Mouse (Mus musculus) stomach, postnatal 0 days (tissue): ENCODE results near the gene Fmod. TPM values are rescaled to one million over a fixed set of nuclear protein-coding genes. Genes with fewer than 3 reads are reported as not detected.

Source experiments
- ATAC-seq: fragments of 200-750 bp; cut with Nextera tagmentation; 2 replicates; pipeline ENCODE4 v1.8.0; 2017; ENCODE audit not compliant: low FRiP score, low TSS enrichment
- DNase-seq: peaks from one replicate; pipeline ENCODE4 v3.0.0-alpha.2; 2016; ENCODE audit warnings: low spot score
- H3K27ac ChIP-seq: fragments of 300-500 bp; sonication (generic); replicated peaks from 2 replicates; pipeline ENCODE4 v1.5.1; 2014; ENCODE audit warnings: mild to moderate bottlenecking, control low read depth
- H3K27me3 ChIP-seq: fragments of 300-500 bp; sonication (generic); 2 replicates; pipeline ENCODE4 v1.6.1; 2014; ENCODE audit warnings: low read length; ENCODE audit not compliant: control insufficient read depth, insufficient read depth
- H3K36me3 ChIP-seq: fragments of 300-500 bp; sonication (generic); 2 replicates; pipeline ENCODE4 v1.6.1; 2014; ENCODE audit warnings: low read length, mixed read lengths; ENCODE audit not compliant: control insufficient read depth, insufficient read depth
- H3K4me1 ChIP-seq: fragments of 300-500 bp; sonication (generic); replicated peaks from 2 replicates; pipeline ENCODE4 v1.6.1; 2014; ENCODE audit warnings: antibody characterized with exemption; ENCODE audit not compliant: control insufficient read depth, insufficient read depth
- H3K4me2 ChIP-seq: fragments of 300-500 bp; sonication (generic); replicated peaks from 2 replicates; pipeline ENCODE4 v1.6.1; 2014; ENCODE audit warnings: low read depth, mild to moderate bottlenecking, control low read depth, moderate library complexity
- H3K4me3 ChIP-seq: fragments of 300-500 bp; sonication (generic); 2 replicates; pipeline ENCODE4 v1.5.1; 2014; ENCODE audit warnings: low read depth, low read length, control low read depth
- H3K9ac ChIP-seq: fragments of 300-500 bp; sonication (generic); 2 replicates; pipeline ENCODE4 v1.6.1; 2014; ENCODE audit warnings: mild to moderate bottlenecking, low read length, control low read depth, mixed read lengths
- H3K9me3 ChIP-seq: fragments of 300-500 bp; sonication (generic); 2 replicates; pipeline ENCODE4 v1.6.1; 2016; ENCODE audit warnings: low read length; ENCODE audit not compliant: control insufficient read depth
- CTCF ChIP-seq: IDR thresholded peaks from 2 replicates; pipeline ENCODE4 v1.5.1; 2016; ENCODE audit warnings: antibody characterized with exemption, low read depth, mild to moderate bottlenecking, moderate library complexity
- EP300 ChIP-seq: optimal IDR thresholded peaks from 2 replicates; pipeline ENCODE3; 2016; ENCODE audit warnings: antibody characterized with exemption
- WGBS: fragments of 180-500 bp; shearing (Covaris S2); extraction: QIAGEN DNeasy Blood & Tissue Kit; methylation state at CpG from one replicate; pipeline ENCODE4 v1.1.7; 2014; 5-methylcytosine and 5-hydroxymethylcytosine counted together
- polyA plus RNA-seq: library from polyadenylated mRNA; unstranded; fragments of >200 nt; fragmentation: Nextera tagmentation; extraction: Ambion mirVana; gene quantifications from 2 replicates; pipeline ENCODE4 v1.2.1, GENCODE M21; 2015

Fmod gene
- 7.9 and 9.0 TPM in 2 replicates for polyA plus RNA-seq

GRCm38 (mm10) chr1:134037172-134037571 is at the start of gene Fmod:
Gene Fmod, plus strand, starts transcription at chr1:134037254.
- DNase-seq (no peak), ATAC-seq (peak; percentile 40; the same call in 1 of the 2 replicates)
- H3K9ac ChIP-seq, result no peak within 1 kb of the TSS; the same call in 1 of the 2 replicates
- H3K9me3 ChIP-seq, result no peaks in the 10 kb centered on the region
- 0 out of 2 replicates have a peak, but pooled peaks cover under 1% of the 10 kb centered on the region for H3K4me1 ChIP-seq
- H3K4me2 ChIP-seq, result no peak within 1 kb of the TSS
- no peaks in the 10 kb centered on the region for H3K27me3 ChIP-seq
- H3K36me3 ChIP-seq, result no peaks in the 10 kb centered on the region
- H3K27ac ChIP-seq, result no peak within 1 kb of the TSS
- H3K4me3 ChIP-seq, result no peak within 1 kb of the TSS
- TF ChIP-seq CTCF (no peak), EP300 (no peak)
- WGBS, result 20% methylated on average over 9 of the region's 9 CpGs

- Histone ChIP-seq H3K4me3 (no peak overlapping the region), H3K9ac (no peak overlapping the region), H3K27ac (no peak overlapping the region), H3K9me3 (no peaks in the 10 kb centered on the region), H3K36me3 (no peaks in the 10 kb centered on the region), H3K4me2 (no peak overlapping the region), H3K4me1 (no peaks in the 10 kb centered on the region), H3K27me3 (no peaks in the 10 kb centered on the region)
- peak; percentile 11 for DNase-seq
- TF ChIP-seq EP300, result no peak
- no peak for TF ChIP-seq CTCF
- 15% methylated on average over 3 of the region's 3 CpGs for WGBS
- no peak for ATAC-seq
Measured at GRCm38 (mm10) chr1:133988845-133989244, 48.2 kb upstream of the Fmod start.

DNA sequence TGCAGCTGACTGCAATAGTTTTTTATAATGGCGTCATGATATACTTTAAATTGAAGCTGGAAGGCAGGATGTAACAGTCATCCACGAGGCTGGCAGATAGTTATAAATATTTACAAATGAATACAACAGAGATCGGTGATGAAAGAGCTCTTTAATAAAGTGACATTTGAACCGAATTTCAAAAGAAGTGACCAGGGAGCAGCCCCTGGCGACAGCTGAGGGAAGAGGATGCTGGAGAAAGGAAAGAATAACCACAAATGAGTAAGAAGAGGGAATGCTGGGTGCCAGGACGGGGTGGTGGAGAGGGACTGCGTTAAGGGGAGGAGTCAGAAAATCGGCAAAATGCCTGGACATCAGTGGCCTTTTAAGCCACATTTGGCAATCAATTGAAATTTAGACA is 45.8 kb upstream of the Fmod start:
- peak; percentile 4 for DNase-seq

GRCm38 (mm10) chr1:134005490-134005889 is 31.6 kb upstream of the Fmod start:
- H3K4me2 ChIP-seq, result no peak overlapping the region
- ATAC-seq, result no peak
- H3K9me3 ChIP-seq, result no peaks in the 10 kb centered on the region
- no peak for DNase-seq
- WGBS, result 56% methylated on average over 7 of the region's 7 CpGs
- H3K36me3 ChIP-seq, result no peaks in the 10 kb centered on the region
- no peak overlapping the region for H3K4me3 ChIP-seq
- H3K9ac ChIP-seq, result 0 out of 2 replicates have a peak overlapping the region, but pooled peaks have one; percentile 8
- peak overlapping the region; percentile 73; the same call in 1 of the 2 replicates for H3K27ac ChIP-seq
- no peak for TF ChIP-seq EP300
- no peak for TF ChIP-seq CTCF
- no peaks in the 10 kb centered on the region for H3K27me3 ChIP-seq
- no peaks in the 10 kb centered on the region for H3K4me1 ChIP-seq

More for the DNA sequence above, 45.8 kb upstream of the Fmod start:
- no peak overlapping the region for H3K4me3 ChIP-seq
- no peak overlapping the region for H3K27ac ChIP-seq
- H3K36me3 ChIP-seq, result no peaks in the 10 kb centered on the region
- ATAC-seq, result no peak
- WGBS, result 36% methylated on average over 8 of the region's 8 CpGs
- no peaks in the 10 kb centered on the region for H3K4me1 ChIP-seq
- no peak overlapping the region for H3K4me2 ChIP-seq
- TF ChIP-seq EP300, result no peak
- peak; percentile 33 for TF ChIP-seq CTCF
- H3K9ac ChIP-seq, result no peak overlapping the region
- no peaks in the 10 kb centered on the region for H3K9me3 ChIP-seq
- no peaks in the 10 kb centered on the region for H3K27me3 ChIP-seq

GRCm38 (mm10) chr1:134006105-134006764 is 30.8 kb upstream of the Fmod start:
- H3K9ac ChIP-seq, result no peak overlapping the region; the same call in 1 of the 2 replicates
- 43% methylated on average over 11 of the region's 11 CpGs for WGBS
- H3K4me2 ChIP-seq, result 0 out of 2 replicates have a peak overlapping the region, but pooled peaks have one; percentile 14
- peak overlapping the region; percentile 73 for H3K27ac ChIP-seq
- H3K36me3 ChIP-seq, result no peaks in the 10 kb centered on the region
- H3K4me1 ChIP-seq, result no peaks in the 10 kb centered on the region
- ATAC-seq (peak; percentile 93), DNase-seq (peak; percentile 83)
- TF ChIP-seq CTCF (no peak), EP300 (no peak)
- no peak overlapping the region for H3K4me3 ChIP-seq
- no peaks in the 10 kb centered on the region for H3K9me3 ChIP-seq
- H3K27me3 ChIP-seq, result no peaks in the 10 kb centered on the region

GRCm38 (mm10) chr1:134024293-134024971 is 12.6 kb upstream of the Fmod start:
- no peak for DNase-seq
- 78% methylated on average over 9 of the region's 9 CpGs for WGBS

More at GRCm38 (mm10) chr1:134024293-134024971, 12.6 kb upstream of the Fmod start:
- no peak overlapping the region for H3K4me2 ChIP-seq
- no peak overlapping the region for H3K4me3 ChIP-seq
- no peaks in the 10 kb centered on the region for H3K4me1 ChIP-seq
- no peaks in the 10 kb centered on the region for H3K27me3 ChIP-seq
- no peaks in the 10 kb centered on the region for H3K36me3 ChIP-seq
- no peak for TF ChIP-seq EP300
- no peak overlapping the region for H3K27ac ChIP-seq
- H3K9ac ChIP-seq, result no peak overlapping the region
- ATAC-seq, result no peak
- H3K9me3 ChIP-seq, result no peaks in the 10 kb centered on the region
